Mouse (Mus musculus): Measurements from ENCODE around the gene H2-Ob. TPM values are rescaled to one million over a fixed set of nuclear protein-coding genes. Genes with fewer than 3 reads are reported as not detected.

Gene H2-Ob
- polyA plus RNA-seq, 1 experiment from 2014 or later: 0.24 TPM

DNA sequence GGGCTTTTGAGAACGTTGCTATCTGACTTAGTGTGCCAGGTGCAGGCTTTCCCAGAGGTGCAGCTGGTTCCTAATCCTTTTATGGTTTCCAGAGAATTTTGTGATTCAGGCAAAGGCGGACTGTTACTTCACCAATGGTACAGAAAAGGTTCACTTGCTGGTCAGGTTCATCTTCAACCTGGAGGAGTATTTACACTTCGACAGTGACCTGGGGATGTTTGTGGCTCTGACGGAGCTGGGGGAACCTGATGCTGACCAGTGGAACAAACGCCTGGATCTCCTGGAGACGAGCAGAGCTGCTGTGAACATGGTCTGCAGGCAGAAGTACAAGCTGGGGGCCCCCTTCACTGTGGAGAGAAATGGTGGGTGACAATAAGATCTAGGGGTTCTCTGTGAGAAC is 2.2 kb downstream of the H2-Ob start:
- no peak for ATAC-seq (replicated peaks; ENCODE audit: extremely low read depth, insufficient read depth, low FRiP score)
- no peaks in the 10 kb centered on the region for H3K36me3 ChIP-seq (ENCODE audit: control insufficient read depth, insufficient read depth)
- no peak overlapping the region for H3K9ac ChIP-seq (ENCODE audit: low read length)
- no peaks in the 10 kb centered on the region for H3K9me3 ChIP-seq (replicated peaks; ENCODE audit: control insufficient read depth, low read length)
- no peak overlapping the region for H3K4me2 ChIP-seq (ENCODE audit: low read depth, low read length)
- H3K4me3 ChIP-seq (ENCODE audit: low read length): no peak overlapping the region
- no peak overlapping the region for H3K27ac ChIP-seq (ENCODE audit: low read length)
- H3K4me1 ChIP-seq (ENCODE audit: control insufficient read depth, insufficient read depth, low read length): no peaks in the 10 kb centered on the region
- no peaks in the 10 kb centered on the region for H3K27me3 ChIP-seq (ENCODE audit: control insufficient read depth, insufficient read depth, low read length)
- 76% methylated on average over 6 of the region's 6 CpGs for WGBS

- no peak overlapping the region for H3K9ac ChIP-seq (ENCODE audit: low read length)
- no peak for ATAC-seq (replicated peaks; ENCODE audit: extremely low read depth, insufficient read depth, low FRiP score)
- 70% methylated on average over 4 of the region's 4 CpGs for WGBS
Observed at GRCm38 (mm10) chr17:34244656-34245055, 6.0 kb downstream of the H2-Ob start.

GRCm38 (mm10) chr17:34247047-34247446 is 8.3 kb downstream of the H2-Ob start:
- no peaks in the 10 kb centered on the region for H3K4me1 ChIP-seq (ENCODE audit: control insufficient read depth, insufficient read depth, low read length)
- no peaks in the 10 kb centered on the region for H3K9me3 ChIP-seq (replicated peaks; ENCODE audit: control insufficient read depth, low read length)
- ATAC-seq (replicated peaks; ENCODE audit: extremely low read depth, insufficient read depth, low FRiP score): no peak
- no peak overlapping the region for H3K4me3 ChIP-seq (ENCODE audit: low read length)
- H3K27ac ChIP-seq (ENCODE audit: low read length): no peak overlapping the region
- H3K4me2 ChIP-seq (ENCODE audit: low read depth, low read length): no peak overlapping the region
- no peak overlapping the region for H3K9ac ChIP-seq (ENCODE audit: low read length)
- 77% methylated on average over 3 of the region's 3 CpGs for WGBS
- H3K36me3 ChIP-seq (ENCODE audit: control insufficient read depth, insufficient read depth): no peaks in the 10 kb centered on the region
- no peaks in the 10 kb centered on the region for H3K27me3 ChIP-seq (ENCODE audit: control insufficient read depth, insufficient read depth, low read length)

More at GRCm38 (mm10) chr17:34244656-34245055, 6.0 kb downstream of the H2-Ob start:
- Histone ChIP-seq H3K4me2 (ENCODE audit: low read depth, low read length) (no peak overlapping the region), H3K4me1 (ENCODE audit: control insufficient read depth, insufficient read depth, low read length) (no peaks in the 10 kb centered on the region), H3K4me3 (ENCODE audit: low read length) (no peak overlapping the region), H3K9me3 (replicated peaks; ENCODE audit: control insufficient read depth, low read length) (no peaks in the 10 kb centered on the region), H3K36me3 (ENCODE audit: control insufficient read depth, insufficient read depth) (no peaks in the 10 kb centered on the region), H3K27ac (ENCODE audit: low read length) (no peak overlapping the region), H3K27me3 (ENCODE audit: control insufficient read depth, insufficient read depth, low read length) (no peaks in the 10 kb centered on the region)

DNA sequence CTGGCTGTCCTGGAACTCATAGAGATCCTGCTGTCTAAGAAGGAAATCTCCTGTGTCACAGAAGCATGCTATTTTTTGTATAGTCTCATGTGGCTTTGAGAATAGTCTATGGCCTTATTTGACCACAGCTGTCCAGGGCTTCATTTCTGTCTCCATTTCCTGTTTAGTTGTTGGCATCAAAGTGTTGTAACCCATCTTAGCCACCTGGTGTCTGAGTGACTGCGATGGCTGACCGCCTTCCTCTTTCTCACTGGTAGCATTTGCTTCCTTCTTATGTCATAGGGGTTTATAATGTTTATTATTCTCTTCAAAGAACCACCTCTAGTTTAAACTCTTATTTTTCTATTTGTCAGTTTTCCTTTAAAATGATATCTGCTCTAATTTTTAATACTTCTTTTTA is 10.1 kb downstream of the H2-Ob start:
- Histone ChIP-seq H3K4me3 (ENCODE audit: low read length) (no peak overlapping the region), H3K9me3 (replicated peaks; ENCODE audit: control insufficient read depth, low read length) (no peaks in the 10 kb centered on the region), H3K27ac (ENCODE audit: low read length) (no peak overlapping the region), H3K27me3 (ENCODE audit: control insufficient read depth, insufficient read depth, low read length) (no peaks in the 10 kb centered on the region), H3K4me2 (ENCODE audit: low read depth, low read length) (no peak overlapping the region), H3K4me1 (ENCODE audit: control insufficient read depth, insufficient read depth, low read length) (no peaks in the 10 kb centered on the region), H3K9ac (ENCODE audit: low read length) (no peak overlapping the region), H3K36me3 (ENCODE audit: control insufficient read depth, insufficient read depth) (no peaks in the 10 kb centered on the region)
- no peak for ATAC-seq (replicated peaks; ENCODE audit: extremely low read depth, insufficient read depth, low FRiP score)
- 50% methylated on average over 2 of the region's 2 CpGs for WGBS

GRCm38 (mm10) chr17:34249361-34249760 is 10.7 kb downstream of the H2-Ob start:
- Histone ChIP-seq H3K36me3 (ENCODE audit: control insufficient read depth, insufficient read depth) (no peaks in the 10 kb centered on the region), H3K9ac (ENCODE audit: low read length) (no peak overlapping the region), H3K4me3 (ENCODE audit: low read length) (no peak overlapping the region), H3K9me3 (replicated peaks; ENCODE audit: control insufficient read depth, low read length) (no peaks in the 10 kb centered on the region), H3K27me3 (ENCODE audit: control insufficient read depth, insufficient read depth, low read length) (no peaks in the 10 kb centered on the region), H3K27ac (ENCODE audit: low read length) (no peak overlapping the region), H3K4me2 (ENCODE audit: low read depth, low read length) (no peak overlapping the region), H3K4me1 (ENCODE audit: control insufficient read depth, insufficient read depth, low read length) (no peaks in the 10 kb centered on the region)
- WGBS: 35% methylated on average over 3 of the region's 3 CpGs
- no peak for ATAC-seq (replicated peaks; ENCODE audit: extremely low read depth, insufficient read depth, low FRiP score)

GRCm38 (mm10) chr17:34249878-34250277 is 11.2 kb downstream of the H2-Ob start:
- no peak overlapping the region for H3K27ac ChIP-seq (ENCODE audit: low read length)
- no peaks in the 10 kb centered on the region for H3K9me3 ChIP-seq (replicated peaks; ENCODE audit: control insufficient read depth, low read length)
- H3K27me3 ChIP-seq (ENCODE audit: control insufficient read depth, insufficient read depth, low read length): no peaks in the 10 kb centered on the region
- 18% methylated on average over 4 of the region's 4 CpGs for WGBS
- ATAC-seq (replicated peaks; ENCODE audit: extremely low read depth, insufficient read depth, low FRiP score): no peak
- no peaks in the 10 kb centered on the region for H3K36me3 ChIP-seq (ENCODE audit: control insufficient read depth, insufficient read depth)
- no peak overlapping the region for H3K4me2 ChIP-seq (ENCODE audit: low read depth, low read length)
- H3K4me3 ChIP-seq (ENCODE audit: low read length): no peak overlapping the region
- H3K9ac ChIP-seq (ENCODE audit: low read length): no peak overlapping the region
- no peaks in the 10 kb centered on the region for H3K4me1 ChIP-seq (ENCODE audit: control insufficient read depth, insufficient read depth, low read length)

- H3K4me2 ChIP-seq (ENCODE audit: low read depth, low read length): no peak overlapping the region
- H3K9me3 ChIP-seq (replicated peaks; ENCODE audit: control insufficient read depth, low read length): no peaks in the 10 kb centered on the region
- H3K4me3 ChIP-seq (ENCODE audit: low read length): no peak overlapping the region
- H3K9ac ChIP-seq (ENCODE audit: low read length): no peak overlapping the region
- 52% methylated on average over 4 of the region's 4 CpGs for WGBS
- H3K4me1 ChIP-seq (ENCODE audit: control insufficient read depth, insufficient read depth, low read length): no peaks in the 10 kb centered on the region
- H3K36me3 ChIP-seq (ENCODE audit: control insufficient read depth, insufficient read depth): no peaks in the 10 kb centered on the region
- H3K27ac ChIP-seq (ENCODE audit: low read length): no peak overlapping the region
- H3K27me3 ChIP-seq (ENCODE audit: control insufficient read depth, insufficient read depth, low read length): no peaks in the 10 kb centered on the region
- ATAC-seq (replicated peaks; ENCODE audit: extremely low read depth, insufficient read depth, low FRiP score): no peak
Observed at GRCm38 (mm10) chr17:34251666-34252065, 13.0 kb downstream of the H2-Ob start.

DNA sequence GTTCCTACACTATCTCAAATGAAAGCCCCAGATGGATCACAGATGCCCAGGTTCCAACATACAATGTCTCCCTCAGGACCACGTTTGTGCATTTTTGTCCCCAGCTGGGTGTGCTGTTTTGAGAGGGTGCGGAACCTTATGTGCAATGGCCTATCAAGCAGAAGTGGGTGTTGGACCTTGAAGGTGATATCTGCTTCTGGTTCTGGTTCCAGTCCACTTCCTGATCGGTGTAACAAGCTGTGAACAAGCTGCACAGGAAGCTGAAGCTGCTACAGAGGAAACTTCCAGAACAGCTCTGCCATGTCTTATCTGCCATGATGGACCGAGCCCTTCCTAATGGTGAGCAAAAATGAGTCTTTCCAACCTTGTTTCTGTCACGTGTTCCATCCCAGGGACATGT is 17.8 kb downstream of the H2-Ob start:
- Histone ChIP-seq H3K4me1 (ENCODE audit: control insufficient read depth, insufficient read depth, low read length) (no peaks in the 10 kb centered on the region), H3K4me2 (ENCODE audit: low read depth, low read length) (no peak overlapping the region), H3K9ac (ENCODE audit: low read length) (no peak overlapping the region), H3K4me3 (ENCODE audit: low read length) (no peak overlapping the region), H3K27me3 (ENCODE audit: control insufficient read depth, insufficient read depth, low read length) (no peaks in the 10 kb centered on the region), H3K27ac (ENCODE audit: low read length) (no peak overlapping the region), H3K9me3 (replicated peaks; ENCODE audit: control insufficient read depth, low read length) (no peaks in the 10 kb centered on the region), H3K36me3 (ENCODE audit: control insufficient read depth, insufficient read depth) (no peaks in the 10 kb centered on the region)
- no peak for ATAC-seq (replicated peaks; ENCODE audit: extremely low read depth, insufficient read depth, low FRiP score)
- WGBS: 70% methylated on average over 5 of the region's 5 CpGs

- Histone ChIP-seq H3K36me3 (ENCODE audit: control insufficient read depth, insufficient read depth) (no peaks in the 10 kb centered on the region), H3K4me2 (ENCODE audit: low read depth, low read length) (no peak within 1 kb of the TSS), H3K9ac (ENCODE audit: low read length) (no peak within 1 kb of the TSS), H3K27ac (ENCODE audit: low read length) (no peak within 1 kb of the TSS), H3K27me3 (ENCODE audit: control insufficient read depth, insufficient read depth, low read length) (no peaks in the 10 kb centered on the region), H3K4me3 (ENCODE audit: low read length) (no peak within 1 kb of the TSS), H3K4me1 (ENCODE audit: control insufficient read depth, insufficient read depth, low read length) (no peaks in the 10 kb centered on the region), H3K9me3 (replicated peaks; ENCODE audit: control insufficient read depth, low read length) (no peaks in the 10 kb centered on the region)
- ATAC-seq (replicated peaks; ENCODE audit: extremely low read depth, insufficient read depth, low FRiP score): no peak
- WGBS: 67% methylated on average over 11 of the region's 11 CpGs
Observed at GRCm38 (mm10) chr17:34257594-34258375, 19.1 kb downstream of the H2-Ob start, which contains the start of gene H2-Ab1. H2-Ab1 (plus strand) TSS chr17:34257689.
